Mouse (Mus musculus) gonadal fat pad, adult 2 months (tissue): ENCODE data around the gene Kcnip3. TPM values are rescaled to one million over a fixed set of nuclear protein-coding genes. Genes with fewer than 3 reads are reported as not detected.

Source experiments
- DNase-seq: peaks from one replicate; pipeline ENCODE4 v3.0.0-alpha.2; 2012; ENCODE audit warnings: low read depth
- polyA plus RNA-seq: library from polyadenylated mRNA; depleted of rRNA; stranded (reverse); fragments of >200 nt; gene quantifications from 2 replicates; pipeline ENCODE4 v1.2.3, GENCODE M21; 2012

Gene Kcnip3
- polyA plus RNA-seq, 1 experiment, result 33.4 TPM

- DNase-seq, result no peak
Measured at GRCm38 (mm10) chr2:127518273-127518672, 3.6 kb downstream of the Kcnip3 start.

- no peak for DNase-seq
Measured at GRCm38 (mm10) chr2:127517081-127517480, 4.8 kb downstream of the Kcnip3 start.

- no peak for DNase-seq
Measured at GRCm38 (mm10) chr2:127514380-127515124, 7.3 kb downstream of the Kcnip3 start.

- no peak for DNase-seq
Measured at GRCm38 (mm10) chr2:127513244-127513643, 8.7 kb downstream of the Kcnip3 start.

- no peak for DNase-seq
Measured at GRCm38 (mm10) chr2:127511426-127511825, 10.5 kb downstream of the Kcnip3 start.

GRCm38 (mm10) chr2:127507967-127508660, 13.8 kb downstream of the Kcnip3 start:
- no peak for DNase-seq

- no peak for DNase-seq
Measured at GRCm38 (mm10) chr2:127507077-127507774, 14.7 kb downstream of the Kcnip3 start.

- DNase-seq, result peak; percentile 86
Measured at GRCm38 (mm10) chr2:127506131-127506632, 15.7 kb downstream of the Kcnip3 start.

- no peak for DNase-seq
Measured at GRCm38 (mm10) chr2:127505196-127505595, 16.7 kb downstream of the Kcnip3 start.

GRCm38 (mm10) chr2:127503751-127504549, 17.9 kb downstream of the Kcnip3 start:
- no peak for DNase-seq

GRCm38 (mm10) chr2:127501061-127501460, 20.8 kb downstream of the Kcnip3 start:
- DNase-seq, result no peak

GRCm38 (mm10) chr2:127498750-127499149, 23.1 kb downstream of the Kcnip3 start:
- DNase-seq, result no peak

- no peak for DNase-seq
Measured at GRCm38 (mm10) chr2:127496321-127496720, 25.6 kb downstream of the Kcnip3 start.

- no peak for DNase-seq
Measured at GRCm38 (mm10) chr2:127484476-127485170, 37.3 kb downstream of the Kcnip3 start.

- DNase-seq, result no peak
Measured at GRCm38 (mm10) chr2:127483001-127483400, 38.9 kb downstream of the Kcnip3 start.

GRCm38 (mm10) chr2:127482533-127482911, 39.4 kb downstream of the Kcnip3 start:
- DNase-seq, result no peak

- DNase-seq, result no peak
Measured at GRCm38 (mm10) chr2:127481841-127482532, 39.9 kb downstream of the Kcnip3 start.

GRCm38 (mm10) chr2:127479763-127480162, 42.1 kb downstream of the Kcnip3 start:
- DNase-seq, result peak; percentile 62

- DNase-seq, result no peak
Measured at GRCm38 (mm10) chr2:127479210-127479609, 42.7 kb downstream of the Kcnip3 start.

- no peak for DNase-seq
Measured at GRCm38 (mm10) chr2:127472279-127472678, 49.6 kb downstream of the Kcnip3 start.
